Mouse (Mus musculus) hindlimb bud, embryonic 11.5 days (tissue): Measurements from ENCODE around the gene Cd47.
A peak's percentile ranks its signal among the peaks of the same experiment; 100 is the strongest.

ENCODE experiments used
- DNase-seq: peaks from one replicate; pipeline ENCODE4 v3.0.0-alpha.2; 2012; ENCODE audit warnings: low read depth, low spot score; ENCODE audit errors: extremely low spot score

Cd47 gene

DNA sequence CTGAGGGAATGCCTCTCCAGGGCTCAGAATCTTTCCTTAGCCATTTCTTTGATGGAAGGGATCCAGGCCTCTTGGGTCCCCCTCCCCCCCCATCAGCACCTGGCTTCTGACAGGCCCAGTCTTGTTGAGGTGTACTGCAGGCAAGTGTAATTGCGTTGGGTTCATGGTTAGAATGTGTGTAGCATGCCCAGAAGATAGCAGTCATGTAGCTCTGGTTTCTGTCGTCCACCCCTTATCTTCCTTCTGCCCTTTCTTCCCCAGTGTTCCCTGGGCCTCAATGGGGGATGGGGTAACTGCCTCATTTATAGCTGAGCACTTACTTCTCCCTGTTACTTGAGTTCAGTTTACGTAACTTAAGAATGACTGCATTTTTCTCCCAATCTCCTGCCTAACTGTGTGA lies 104.7 kb downstream of the Cd47 start:
- DNase-seq, result no peak

GRCm38 (mm10) chr16:49905601-49906001 lies 105.3 kb downstream of the Cd47 start:
- no peak for DNase-seq

DNA sequence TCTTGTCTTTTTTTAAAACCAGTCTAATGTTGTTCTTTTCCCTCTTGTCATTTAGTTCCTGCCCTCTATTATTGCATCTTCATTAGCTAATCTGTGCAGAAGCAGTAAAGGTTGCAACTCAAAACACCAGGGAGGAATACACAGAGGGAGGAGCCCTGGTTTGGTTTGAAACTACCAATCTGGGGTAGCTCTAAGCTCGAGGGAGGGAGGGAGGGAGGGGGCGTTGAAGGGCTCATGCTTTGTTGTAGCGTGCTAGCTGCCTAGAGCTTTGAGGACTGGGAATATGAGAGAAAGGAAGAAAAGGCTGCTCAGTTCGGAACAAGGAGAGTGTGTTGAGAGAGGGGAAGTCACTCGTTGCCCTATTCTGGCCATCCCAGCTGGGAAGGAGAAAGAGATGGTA lies 105.7 kb downstream of the Cd47 start:
- DNase-seq, result no peak

- no peak for DNase-seq
Measured at GRCm38 (mm10) chr16:49906940-49907339, 106.6 kb downstream of the Cd47 start.

DNA sequence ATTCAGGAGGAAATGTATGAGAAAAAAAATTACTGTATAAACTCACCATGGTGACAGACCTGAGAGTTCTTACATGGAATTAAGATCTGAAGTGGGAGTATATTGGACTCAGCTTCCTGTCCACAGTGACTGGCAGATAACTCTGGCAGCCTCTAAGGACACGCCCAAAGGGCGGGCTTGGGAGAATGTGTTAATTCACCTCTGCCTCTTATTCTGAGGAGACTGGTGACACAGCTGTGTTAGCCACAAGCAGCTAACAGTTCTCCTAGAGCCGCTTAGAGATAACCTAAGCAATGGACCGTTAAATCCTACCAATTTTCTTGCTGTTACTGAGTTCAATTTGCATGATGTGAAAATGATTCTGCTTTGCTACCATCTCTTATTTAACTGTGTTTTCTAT lies 107.0 kb downstream of the Cd47 start:
- DNase-seq, result no peak

GRCm38 (mm10) chr16:49909536-49909935 lies 109.2 kb downstream of the Cd47 start:
- no peak for DNase-seq

DNA sequence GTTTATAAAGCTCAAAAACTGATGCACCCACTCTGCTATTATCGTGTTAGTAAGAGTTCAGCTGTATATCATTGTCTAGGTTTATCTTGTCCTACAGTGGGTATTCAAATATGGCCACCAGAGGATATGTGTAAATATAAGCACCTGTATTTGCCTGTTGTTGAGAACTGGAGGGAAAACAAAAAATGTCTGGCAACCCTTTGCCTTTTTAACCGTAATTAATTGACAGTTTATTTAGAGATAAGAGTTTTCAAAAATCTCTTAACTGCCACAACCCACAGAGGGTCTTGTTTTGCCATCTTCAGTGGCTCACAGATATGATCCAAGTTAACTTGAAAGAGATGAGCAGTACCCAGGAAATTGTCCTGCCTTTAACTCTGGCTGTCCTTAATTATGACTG lies 113.8 kb downstream of the Cd47 start:
- no peak for DNase-seq

DNA sequence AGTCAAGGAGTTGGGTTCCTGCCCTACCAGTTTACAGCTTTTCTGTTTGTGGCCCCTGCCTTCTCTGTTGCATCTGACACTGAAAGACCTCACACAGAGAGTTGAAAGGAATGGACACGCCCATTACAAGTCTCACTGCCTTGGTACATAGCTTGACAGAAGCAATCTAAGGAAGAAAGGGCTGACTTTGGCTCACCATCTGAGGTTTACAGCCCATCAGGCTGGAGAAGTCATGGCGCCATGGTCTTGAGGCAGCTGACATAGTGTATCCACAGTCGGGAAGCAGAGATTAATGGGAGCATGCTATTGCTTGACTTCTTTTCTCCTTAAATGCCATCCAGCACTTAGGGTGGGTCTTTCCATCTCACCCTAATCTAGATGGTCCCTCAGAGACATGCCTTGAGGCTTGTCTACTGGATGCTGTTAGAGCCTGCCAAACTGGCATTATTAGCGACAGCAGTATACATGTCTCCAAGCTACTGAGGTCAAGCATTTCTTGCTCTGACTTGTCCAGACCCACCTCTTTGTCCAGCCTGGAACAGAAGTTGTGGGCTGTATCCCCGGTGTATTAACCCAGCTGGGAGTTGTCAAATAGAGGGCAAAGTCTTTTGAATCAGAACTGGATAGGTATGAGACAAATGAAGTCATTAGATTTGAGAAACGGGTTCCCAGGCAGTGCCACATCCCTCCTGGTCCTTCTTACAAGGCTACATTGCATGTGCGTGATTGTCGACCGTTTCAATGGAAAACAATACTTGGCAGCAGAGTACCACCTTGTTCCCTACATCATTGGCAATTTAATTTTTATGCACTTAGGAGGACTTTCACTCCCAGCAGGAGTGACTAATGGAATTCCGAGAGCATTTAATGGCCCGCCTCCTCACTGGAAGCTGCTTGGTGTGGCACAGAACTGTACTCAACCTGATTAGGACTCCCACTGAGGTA lies 115.5 kb downstream of the Cd47 start:
- DNase-seq, result no peak

GRCm38 (mm10) chr16:49920191-49920590 lies 119.9 kb downstream of the Cd47 start:
- no peak for DNase-seq

- no peak for DNase-seq
Measured at GRCm38 (mm10) chr16:49921677-49922076, 121.3 kb downstream of the Cd47 start.

DNA sequence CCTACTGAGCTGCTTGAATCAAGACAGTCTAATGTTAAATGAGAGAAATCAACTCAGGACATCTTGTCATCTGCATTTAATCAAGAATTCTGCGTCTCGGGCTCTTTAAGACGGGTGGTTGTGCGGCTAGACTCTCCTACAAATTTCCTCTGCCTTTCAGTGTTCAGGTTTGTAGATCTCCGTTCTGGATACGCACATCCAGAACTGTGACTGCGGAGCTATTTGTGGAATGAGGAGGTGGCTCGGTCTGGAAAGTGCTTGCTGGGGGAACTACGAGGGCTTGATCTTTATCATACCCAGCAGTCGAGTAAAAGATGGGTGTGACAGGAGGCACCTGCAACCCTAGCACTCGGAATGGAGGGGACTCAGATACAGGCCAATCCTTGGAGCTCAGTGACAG lies 121.8 kb downstream of the Cd47 start:
- no peak for DNase-seq

GRCm38 (mm10) chr16:49923720-49924119 lies 123.4 kb downstream of the Cd47 start:
- peak; percentile 66 for DNase-seq

- DNase-seq, result no peak
Measured at GRCm38 (mm10) chr16:49924941-49925340, 124.6 kb downstream of the Cd47 start.

DNA sequence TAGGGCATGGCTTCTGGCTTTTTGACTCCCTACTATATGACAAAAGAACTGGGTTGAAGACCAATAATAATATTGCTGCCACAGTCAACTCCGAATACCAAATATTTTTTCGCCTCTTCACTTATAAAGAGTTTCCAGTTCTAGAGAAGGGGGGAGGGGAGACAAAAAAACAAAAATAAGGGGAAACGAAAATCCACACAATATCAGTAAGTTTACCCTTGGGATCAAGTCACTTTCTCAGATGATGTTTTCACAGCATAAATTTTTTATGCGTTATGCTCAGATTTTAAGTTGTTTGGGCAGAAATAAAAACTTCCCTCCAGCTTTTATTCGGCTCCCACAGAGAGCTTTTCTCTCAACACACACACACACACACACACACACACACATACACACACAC lies 132.9 kb downstream of the Cd47 start:
- DNase-seq, result no peak

- no peak for DNase-seq
Measured at GRCm38 (mm10) chr16:49936008-49936443, 135.7 kb downstream of the Cd47 start.

DNA sequence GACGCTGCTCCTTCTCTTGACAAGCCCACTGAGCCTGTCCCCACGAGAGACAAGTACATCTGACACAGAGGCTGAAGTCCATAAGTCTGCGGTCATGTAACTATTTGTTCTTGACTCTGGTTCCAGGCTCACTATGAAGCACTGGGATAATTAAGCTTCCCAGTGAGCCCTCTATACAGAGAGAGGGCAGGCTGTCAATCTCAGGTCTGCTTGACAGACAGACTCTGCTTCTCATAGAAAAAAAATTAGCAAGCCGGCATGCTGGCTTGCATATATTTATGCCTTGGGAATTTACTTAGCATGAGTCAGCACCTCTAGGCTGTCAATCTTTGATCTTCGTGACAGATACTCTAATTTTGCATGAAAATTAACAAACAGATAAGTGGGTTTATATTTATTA lies 136.5 kb downstream of the Cd47 start:
- no peak for DNase-seq

GRCm38 (mm10) chr16:49937218-49938165 lies 137.2 kb downstream of the Cd47 start:
- DNase-seq, result no peak

- DNase-seq, result no peak
Measured at GRCm38 (mm10) chr16:49938483-49939301, 138.4 kb downstream of the Cd47 start.

- DNase-seq, result no peak
Measured at GRCm38 (mm10) chr16:49939376-49939775, 139.0 kb downstream of the Cd47 start.

DNA sequence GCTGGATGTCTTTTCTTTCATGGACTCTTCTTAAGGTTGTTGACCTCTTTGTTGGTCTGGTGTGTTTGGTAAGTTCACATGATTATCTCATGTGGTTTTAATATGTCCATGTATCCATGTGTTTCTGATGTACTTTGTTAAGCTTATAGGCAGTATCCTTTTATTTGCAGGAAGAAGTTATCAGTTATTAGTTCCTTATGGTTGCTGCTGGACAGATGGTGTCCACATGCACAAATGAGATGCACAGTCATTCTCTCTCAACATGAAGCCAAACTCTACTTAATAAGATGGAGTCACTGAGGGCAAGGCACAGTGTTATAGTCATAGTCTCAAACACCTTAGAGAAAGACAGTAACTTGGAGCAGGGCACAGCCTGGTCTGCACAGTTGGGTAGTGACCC lies 140.1 kb downstream of the Cd47 start:
- peak; percentile 42 for DNase-seq

DNA sequence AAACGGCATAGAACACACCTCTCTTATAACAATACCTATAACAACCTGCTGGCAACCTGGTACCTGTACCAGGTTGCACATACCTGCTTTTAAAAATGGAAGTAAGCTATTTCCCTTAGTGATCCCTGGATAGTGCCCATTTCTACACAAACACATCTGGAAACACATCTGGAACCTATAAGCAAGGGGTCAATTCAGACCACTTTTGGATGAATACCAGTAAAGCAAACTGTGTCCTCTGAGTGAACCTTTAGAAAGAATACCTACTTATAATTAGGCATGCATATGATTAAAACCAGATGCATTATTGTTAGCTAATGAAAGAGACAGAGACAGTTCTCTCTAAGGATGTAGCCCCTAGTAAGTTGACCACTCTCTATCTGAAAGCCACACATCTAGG lies 140.7 kb downstream of the Cd47 start:
- DNase-seq, result peak; percentile 42
